Mouse (Mus musculus) induced T-regulatory cell, adult 2 months (primary cell): ENCODE measurements around the gene Krtcap3.
A peak's percentile ranks its signal among the peaks of the same experiment; 100 is the strongest.

Experiments used
- DNase-seq: peaks from one replicate; pipeline ENCODE4 v3.0.0-alpha.2; 2012; ENCODE audit warnings: low read depth

Krtcap3 gene

DNA sequence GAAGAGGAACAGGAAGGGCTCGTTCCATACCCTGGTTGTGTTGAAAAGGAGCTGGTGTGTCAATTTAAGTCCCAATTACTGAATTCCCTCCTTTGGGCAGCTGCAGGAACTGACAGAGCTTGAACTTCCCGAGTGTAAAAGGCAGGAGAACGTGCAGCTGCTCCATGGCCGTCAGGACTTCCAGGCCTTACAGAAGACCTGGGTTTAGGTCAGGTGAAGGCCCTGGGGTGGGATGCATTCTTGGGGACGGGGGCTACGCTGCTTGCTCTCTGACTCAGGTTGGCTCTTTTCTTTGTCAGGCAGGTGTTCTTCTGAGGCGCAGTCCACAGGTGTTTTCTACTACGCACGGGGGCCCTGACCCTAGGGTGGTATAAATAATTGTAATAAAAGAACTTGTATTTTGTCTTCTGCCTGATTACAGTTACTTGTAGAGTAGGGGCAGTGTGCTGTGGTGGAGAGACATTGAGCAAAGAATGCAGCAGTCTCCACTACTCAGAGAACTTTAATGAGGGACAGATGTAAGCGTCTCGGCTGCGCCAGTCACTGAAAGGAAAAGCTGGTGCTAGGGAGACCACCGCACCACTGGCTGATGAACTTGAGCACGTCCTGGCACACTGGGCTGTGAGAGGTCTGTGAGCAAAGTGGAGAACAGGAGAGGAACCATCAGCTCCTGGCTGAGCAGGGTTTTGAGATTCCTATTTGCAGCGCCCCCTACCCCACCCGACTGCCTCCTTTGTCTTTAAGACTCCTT, 1.5 kb downstream of the Krtcap3 start:
- DNase-seq = no peak

DNA sequence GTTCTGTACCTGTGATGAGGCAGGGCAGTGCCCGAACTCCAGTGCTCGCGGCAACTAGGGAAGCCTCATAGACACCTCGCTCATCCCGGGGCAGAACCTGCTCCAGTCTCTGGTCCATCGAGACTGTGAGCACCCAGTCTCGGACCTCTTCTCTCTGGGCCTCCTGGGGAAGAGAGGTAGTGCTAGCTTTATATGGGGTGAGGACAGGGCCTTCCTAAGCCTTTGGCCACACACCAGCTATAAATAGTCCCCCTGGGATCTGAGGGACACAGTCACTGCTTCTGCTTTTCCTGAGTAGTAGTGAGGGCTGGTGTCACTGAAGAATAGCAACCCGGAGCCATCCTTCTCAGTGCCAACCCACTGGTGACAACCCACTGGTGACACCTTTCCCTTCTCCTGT, 2.3 kb downstream of the Krtcap3 start:
- DNase-seq = no peak

DNA sequence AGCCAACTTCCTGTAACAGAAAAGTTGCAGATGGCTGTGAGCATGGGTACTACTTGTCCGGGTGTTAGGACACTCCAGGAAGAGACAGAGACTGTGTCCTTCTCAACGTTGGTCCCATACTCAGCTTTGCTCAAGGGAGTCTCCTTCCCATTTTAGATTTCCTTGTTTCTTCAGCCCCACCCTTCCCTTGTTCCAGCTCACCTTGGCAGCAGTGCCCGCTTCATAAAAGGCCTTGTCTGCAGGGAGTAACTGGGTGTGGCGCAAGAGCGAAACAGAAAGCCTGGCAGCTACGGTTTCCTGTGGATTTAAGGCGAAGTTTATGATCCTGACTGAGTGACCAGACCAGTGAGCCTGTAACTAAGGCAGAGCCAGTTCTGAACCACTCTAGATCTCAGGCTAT, 3.0 kb downstream of the Krtcap3 start:
- DNase-seq = no peak

DNA sequence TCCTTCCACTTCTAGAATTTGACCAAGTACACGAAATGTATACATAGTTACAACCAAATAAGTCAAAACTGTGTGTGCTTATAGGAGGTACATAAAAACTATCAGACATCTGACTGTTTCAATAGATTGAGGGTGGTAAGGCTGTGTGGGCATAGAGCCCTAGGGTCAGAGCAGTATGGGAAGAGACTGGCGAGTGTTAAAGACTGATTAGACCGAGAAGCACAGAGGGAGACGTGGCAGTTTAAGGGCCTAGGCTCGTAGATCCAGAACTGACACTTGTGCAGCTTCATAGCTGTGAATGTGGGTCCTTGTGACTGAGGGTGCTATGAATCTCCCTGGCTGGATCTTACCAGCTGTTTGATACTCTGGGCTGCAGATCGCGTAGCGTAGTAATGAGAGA, 3.4 kb downstream of the Krtcap3 start:
- no peak for DNase-seq

DNA sequence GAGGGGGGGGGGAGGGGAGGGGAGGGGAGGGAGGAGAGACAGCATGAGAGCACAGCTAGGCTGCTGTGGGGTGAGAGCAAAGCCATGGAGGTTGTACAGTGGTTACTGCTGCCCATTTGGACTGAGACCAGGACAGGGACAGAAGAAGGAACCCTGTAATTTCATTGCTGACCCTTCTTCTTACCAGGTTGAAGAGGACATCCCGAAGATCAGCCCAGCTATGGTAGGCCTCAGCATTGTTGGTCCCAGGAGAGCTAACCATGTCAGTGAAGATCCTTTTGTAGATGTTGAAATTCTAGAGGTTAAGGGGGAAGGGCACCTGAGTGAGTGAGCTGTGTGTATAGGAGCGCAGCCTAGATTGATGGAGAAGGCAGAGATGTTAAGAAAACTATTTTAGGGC, 3.9 kb downstream of the Krtcap3 start:
- no peak for DNase-seq

DNA sequence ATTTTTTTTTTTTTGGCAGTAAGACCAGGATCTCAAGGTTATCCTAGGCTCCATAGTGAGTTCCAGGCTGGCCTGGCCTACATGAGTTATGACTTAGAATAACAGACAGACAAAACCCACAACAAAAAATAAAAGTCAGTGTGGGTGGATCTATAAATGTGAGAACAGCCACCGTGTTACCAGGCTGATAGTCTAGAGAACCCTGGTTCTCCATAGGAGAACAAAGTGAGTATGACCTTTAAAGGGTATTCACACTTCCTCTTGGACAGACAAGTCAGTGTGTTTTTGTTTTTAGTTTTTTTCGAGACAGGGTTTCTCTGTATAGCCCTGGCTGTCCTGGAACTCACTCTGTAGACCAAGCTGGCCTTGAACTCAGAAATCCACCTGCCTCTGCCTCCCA, 4.5 kb downstream of the Krtcap3 start:
- no peak for DNase-seq

DNA sequence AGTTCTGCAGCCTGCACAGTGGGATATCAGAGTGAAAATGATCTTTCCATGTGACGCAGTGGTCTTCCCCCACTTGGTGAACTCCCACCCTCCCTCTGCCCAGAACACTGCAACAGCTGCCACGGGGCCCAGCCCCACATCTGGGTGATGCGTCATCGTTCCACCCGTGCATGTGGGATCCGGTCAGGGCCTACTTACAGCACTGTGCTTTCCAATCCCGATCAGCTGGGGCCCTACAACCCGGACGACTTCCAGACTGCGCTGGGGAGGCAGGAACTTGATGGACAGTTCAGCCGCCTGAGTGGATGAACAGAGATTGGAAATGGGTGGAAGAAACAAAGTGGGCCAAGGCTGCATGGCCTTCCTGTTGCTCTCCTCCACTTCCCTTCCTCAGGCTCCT, 6.1 kb downstream of the Krtcap3 start:
- no peak for DNase-seq

DNA sequence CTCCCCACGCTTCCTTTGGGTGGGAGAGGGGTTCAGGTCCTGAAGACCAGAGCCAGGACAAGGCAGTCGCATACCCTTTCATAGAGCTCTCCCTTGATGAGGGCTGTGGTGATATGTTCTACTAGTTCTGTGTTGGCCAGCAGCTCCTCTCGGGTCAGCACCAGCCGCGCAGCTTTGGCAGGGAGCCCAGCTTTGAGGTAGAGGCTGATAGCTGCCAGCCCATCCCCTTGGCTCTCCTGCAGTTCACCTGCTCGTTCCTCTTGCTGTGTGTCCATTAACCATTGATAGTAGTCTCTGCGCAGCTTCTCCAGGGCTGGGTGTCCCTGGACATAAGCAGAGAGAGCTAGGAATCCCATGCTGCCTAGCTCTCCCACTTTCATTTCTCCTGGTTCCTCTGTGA, 14.6 kb downstream of the Krtcap3 start:
- DNase-seq = no peak

DNA sequence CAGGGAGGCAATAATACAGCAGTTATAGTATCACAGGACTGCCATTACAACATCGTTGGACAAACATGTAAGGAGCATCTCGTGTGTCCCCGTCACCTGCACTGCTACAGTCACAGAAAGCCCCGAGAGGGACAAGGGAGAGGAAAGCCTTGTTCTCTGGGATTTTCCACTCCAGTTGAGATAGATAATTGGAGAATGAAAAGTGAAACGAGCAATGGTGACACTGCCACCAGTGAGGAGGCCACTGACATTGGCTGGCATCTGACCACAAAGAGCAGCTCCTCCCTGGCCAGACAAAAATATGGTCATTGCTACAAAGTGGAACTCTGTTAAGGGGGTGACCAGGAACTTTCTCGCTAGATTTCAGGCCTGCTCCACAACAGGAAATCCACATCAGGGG, 16.2 kb downstream of the Krtcap3 start:
- DNase-seq = no peak

DNA sequence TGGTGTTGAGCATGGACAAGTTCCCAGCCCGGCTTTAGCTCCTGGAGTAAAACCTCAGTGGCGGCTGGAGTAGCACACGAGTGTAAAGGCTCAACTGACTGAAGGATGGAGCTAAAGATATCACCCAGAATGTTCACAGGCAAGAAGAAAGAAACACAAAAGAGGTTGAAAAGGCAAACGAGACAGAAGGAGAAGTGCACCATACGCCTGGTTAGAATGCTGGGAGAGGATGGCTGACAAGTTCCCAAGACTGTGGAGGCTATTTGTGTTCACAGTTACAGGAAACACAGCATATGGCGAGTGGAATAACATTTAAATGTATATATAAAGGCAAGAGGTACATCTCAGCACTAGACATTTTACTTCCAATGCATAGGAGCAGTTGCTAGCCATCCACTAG, 21.5 kb downstream of the Krtcap3 start:
- no peak for DNase-seq

DNA sequence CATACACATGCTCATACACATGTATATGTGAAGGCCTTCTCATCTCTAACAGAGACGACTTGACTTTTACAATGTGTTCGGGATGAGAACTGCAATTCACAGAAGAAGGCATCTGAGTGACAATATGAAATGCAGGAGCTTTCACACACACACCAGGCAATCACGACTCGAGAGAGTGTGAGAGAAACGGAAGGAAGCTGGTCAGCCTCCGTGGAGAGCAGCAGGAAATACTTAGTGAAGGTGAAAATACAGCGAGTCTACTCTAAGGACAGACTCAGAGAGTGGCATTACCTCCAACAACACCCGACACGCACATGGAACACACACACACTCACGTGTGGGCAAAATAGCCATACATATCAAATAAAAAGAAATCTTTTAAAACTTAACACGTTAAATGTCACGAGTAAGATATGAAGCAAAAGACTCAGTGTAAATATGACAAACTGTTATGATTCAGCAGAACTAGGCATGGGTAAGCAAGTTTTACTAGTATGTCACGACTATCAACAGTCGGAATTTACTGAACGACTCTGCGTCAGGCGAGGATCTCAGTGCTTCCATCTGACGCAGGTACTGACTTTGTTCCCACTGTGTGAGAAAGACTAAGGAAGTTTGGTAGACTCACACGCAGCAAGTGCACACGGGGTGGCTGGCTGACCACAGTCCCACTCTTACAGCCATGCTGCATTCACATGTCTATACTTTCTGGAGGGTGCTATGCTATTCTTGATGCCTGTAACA, 27.9 kb downstream of the Krtcap3 start:
- DNase-seq = peak; percentile 49

DNA sequence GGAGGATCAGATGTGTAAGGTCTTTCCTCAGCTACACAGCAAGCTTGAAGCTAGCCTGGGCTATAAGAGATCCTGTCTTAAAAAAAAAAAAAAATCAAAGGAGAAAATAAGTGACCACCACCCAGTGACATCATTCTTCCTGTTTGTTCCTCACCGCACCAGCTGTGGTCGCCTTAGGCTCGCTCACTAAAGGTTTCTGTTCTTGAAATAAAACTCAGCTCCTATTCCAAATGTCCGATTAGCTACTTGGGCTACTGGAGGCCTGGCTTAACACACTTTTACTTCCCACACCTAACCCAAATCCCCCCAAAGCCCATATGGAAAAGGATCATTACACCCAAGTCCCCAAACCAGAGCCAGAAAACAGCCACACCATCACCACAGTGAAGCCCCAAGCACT, 36.7 kb downstream of the Krtcap3 start:
- no peak for DNase-seq

DNA sequence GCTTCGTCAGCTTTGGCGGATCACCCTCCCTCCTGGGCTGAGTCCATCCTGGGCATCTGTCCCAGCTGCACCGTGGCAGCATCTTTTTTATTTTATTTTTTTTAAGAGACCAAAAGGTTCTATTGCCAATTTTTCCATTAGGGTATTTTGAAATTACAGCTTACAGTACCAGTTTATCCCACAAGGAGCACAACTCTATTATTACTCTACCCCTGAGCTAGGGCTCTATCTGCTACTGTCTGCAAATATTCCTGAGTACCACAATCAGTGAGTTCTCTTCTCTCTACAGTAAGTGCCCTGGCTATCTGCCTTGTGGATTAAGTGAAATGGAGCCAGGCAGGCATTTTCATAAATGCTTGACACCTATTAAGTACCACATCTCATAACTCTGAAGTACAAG, 37.2 kb downstream of the Krtcap3 start:
- peak; percentile 47 for DNase-seq

DNA sequence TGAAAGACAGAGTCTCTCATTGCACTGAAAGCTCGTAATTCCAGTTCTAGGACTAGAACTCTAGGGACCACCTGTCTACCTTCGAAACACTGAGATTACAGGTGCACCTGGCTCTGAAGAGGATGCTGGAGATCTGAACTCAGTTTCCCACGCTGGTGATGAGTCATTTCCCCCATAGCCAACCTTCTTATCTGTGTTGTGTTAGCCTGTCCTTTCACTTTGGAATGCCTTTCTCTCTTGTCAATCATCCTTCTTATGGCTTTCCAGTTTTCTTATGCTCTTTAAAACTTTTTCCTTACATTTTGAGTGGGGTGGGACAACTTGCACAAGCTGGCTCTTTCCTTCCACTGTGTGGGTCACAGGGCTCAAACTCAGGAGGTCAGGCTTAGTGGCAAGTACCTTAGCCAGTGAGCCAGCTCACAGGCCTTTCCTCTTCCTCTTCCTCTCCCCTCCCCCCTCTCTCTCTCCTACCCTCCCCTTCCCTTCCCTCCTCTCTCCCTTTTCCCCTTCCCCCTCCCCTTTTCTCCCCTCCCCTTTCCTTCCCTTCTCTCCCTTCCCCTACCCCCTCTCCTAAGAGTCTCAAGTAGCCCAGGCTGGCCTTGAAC, 38.2 kb downstream of the Krtcap3 start:
- peak; percentile 59 for DNase-seq

DNA sequence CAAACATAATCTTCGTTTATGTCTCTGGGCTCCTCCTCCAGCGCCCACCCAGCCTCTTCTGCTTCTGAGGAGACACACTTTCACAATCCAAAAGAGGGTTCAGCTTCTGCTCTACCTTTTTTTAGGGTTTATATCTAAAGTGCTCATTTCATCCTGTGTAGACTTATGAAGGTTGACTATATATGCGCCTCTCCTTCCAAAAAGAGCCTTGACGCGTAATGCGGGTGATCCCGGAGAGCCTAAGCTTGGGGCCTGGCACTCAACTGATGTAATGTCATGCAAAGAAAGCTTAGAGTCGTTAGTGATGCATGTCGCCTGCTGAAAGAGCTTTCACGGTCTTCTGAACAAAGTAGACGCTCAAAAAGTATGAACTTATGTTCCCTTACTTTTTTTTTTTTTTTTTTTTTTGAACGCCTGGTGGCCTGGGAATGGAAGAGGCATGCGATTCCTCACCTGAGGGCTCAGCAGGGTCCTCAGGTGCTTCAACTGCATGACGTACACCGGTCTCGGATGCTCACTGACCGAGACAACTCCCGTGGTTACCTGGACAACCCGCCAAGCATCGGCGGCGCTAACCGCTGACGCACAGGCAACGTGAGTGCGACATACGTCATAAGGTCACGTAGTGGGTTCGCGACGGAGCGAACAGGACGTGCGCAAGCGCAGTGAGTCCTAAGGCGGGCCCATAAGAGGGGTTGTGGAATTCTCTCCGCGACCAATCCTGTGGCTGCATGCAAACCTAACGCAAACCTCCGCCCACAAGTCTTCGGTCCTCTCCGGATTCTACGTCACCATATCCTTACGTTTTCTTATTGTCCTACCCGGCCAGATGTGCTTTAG, 39.2 kb downstream of the Krtcap3 start, which contains the start of gene Ift172:
TSS of gene Ift172 (minus strand) at position 596 of the 840 bp plus-strand sequence.
- DNase-seq = peak; percentile 99

DNA sequence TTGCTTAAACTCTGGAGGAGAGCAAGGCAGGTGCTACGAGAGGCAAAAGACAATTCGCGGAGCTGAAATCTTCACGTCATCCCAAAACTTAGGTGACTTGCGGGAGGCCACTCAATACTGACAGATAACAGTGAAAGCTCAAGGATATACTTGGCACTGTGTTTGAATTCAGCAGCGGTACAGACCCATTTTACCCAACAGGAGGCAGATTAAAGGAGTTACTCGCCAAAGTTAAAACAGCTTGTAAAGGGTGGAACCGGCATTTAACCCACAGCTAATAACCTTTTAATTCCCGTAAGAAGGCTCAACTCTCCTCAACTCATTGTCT, 39.8 kb downstream of the Krtcap3 start:
- no peak for DNase-seq

DNA sequence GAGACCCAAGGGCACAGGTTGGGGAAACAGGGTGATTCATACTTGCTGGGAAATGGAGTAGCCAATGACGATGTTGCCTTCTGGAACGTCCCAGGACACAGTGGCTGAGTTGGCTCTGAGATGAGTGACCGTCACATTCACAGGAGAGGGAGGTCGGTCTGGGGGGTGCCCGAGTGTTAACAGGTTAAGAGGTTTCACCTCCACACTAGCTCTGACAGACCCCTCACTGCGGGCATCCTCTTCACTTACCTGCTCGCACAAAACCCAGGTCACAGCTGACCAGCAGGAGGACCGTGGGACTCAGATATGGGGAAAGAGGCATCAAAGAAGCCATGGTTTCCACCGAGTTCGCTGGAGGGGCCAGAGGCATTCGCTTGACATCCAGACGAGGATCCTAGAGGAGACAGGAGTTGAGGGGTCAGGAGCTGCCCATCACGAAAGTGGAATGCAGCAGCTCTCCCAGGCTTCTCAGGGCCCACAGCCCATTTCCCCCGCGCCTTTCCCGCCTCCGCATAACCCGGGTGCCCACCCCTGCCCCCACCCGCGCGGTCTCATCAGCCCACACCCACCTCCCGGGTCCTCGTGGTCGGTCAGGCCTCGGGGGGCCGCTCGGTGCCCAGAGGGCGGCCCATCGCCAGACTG, 43.6 kb downstream of the Krtcap3 start:
- peak; percentile 26 for DNase-seq

DNA sequence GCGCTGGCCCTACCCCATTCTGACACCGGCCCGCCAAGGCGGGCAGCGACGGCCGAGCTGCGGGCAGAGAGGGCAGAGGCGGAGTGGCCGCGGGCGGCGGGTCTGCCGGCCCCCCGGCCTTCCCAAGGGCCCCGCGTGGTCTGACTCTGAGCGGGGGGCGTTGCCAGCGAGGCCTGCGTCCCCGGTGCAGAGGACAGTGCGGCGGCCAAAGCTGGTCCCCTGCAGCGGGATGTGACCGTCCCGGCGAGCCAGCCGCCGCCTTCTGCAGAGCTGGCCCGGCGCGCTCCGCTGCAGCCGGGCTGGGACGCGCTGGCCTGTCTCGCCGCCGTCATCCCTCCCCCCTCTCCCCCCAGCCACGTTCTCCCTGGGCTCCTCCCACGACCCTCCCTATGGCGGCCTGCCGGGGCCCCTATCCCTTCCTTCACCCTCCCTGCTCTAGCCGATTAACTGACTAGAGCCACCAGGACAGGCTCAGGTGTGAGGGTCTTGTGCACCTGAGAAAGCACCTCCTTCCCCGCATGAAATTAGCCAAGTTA, 44.2 kb downstream of the Krtcap3 start, which contains the start of gene Fndc4:
TSS of gene Fndc4 (minus strand) at position 475 of the 536 bp plus-strand sequence.
- peak; percentile 29 for DNase-seq

DNA sequence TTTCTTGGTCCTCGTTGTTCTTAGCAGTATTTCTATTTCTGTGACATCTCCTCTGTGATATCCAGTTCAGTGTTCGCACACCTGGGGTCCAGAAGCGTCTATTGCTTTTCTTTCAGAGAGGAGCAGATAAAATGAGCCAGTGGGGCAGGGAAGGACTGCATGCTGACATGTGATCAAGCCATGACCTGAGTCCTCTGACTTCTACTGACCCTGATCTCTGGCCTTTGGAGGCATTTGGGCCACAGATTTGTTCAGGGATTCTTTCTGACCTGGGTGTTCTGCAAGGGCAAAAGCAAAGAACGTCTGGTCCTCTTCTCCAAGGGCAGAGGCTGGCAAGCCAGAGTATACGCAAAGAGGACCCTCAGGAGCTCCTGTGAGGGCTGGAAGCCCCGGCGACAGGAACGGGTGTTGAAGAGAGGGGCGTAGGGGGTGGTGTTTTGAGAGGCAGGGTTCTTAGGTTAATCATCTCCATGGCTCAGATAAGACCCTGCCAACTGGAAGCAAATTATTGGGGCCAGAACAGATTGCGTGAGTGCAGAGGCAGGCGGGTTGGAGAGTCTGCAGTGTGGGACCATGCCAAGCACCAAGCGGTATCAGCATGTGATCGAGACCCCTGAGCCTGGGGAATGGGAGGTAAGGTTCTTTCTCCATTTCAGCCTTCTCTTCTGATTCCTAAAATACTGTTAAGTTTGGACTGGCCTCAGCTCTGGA, 45.7 kb downstream of the Krtcap3 start, which contains the start of gene Gckr:
TSS of gene Gckr (plus strand) at position 397 of the 711 bp plus-strand sequence.
- DNase-seq = no peak

DNA sequence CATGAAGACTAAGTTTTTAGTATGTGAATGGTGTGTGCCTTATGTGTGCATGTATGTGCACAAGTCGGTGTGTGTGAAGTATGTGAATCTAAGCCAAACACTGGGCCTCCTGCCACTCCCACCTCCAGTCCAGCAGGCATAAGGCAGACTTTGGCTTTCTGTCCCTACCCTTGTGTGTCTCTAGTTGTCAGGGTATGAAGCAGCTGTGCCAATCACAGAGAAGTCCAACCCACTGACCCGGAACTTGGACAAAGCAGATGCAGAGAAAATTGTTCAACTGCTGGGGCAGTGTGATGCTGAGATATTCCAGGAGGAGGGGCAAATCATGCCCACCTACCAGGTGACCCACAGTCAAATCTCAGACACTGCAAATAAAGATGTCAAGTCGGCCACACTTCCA, 46.5 kb downstream of the Krtcap3 start:
- DNase-seq = no peak

DNA sequence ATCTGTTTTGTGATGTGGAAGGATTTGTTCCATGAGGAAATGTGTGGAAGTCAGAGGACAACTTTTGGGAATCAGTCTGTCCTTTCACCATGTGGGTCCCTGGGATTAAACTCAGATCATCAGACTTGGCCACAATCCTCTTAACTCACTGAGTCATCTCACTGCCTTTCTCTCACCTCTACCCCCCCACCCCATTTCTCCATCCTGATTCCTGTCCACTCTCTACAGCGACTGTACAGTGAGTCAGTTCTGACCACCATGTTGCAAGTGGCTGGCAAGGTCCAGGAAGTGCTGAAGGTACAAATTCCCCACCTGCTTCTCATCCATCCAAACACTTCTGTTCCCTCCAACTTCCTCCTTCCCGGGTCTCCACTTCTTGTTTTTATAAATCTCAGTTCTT, 47.0 kb downstream of the Krtcap3 start:
- DNase-seq = no peak
